Mouse (Mus musculus) forebrain, embryonic 12.5 days (tissue): ENCODE measurements at regions not wholly inside any gene's neighbourhood (a gene's known extent, or its start where the extent isn't known, plus 50 kb on each side); places are given as distances from the start of the nearest gene placed in this dataset.
"Not testable (repeated sequence)": the region's sequence is repeated elsewhere in the genome, so short reads cannot be mapped to it uniquely, and the experiment has no call there.

Source experiments
- ATAC-seq: fragments of 200-750 bp; cut with Nextera tagmentation; 2 replicates; pipeline ENCODE4 v1.8.0; 2017; ENCODE audit warnings: moderate TSS enrichment; ENCODE audit not compliant: low FRiP score
- H3K27ac ChIP-seq: fragments of 300-500 bp; sonication (generic); 2 replicates; pipeline ENCODE4 v1.5.1; 2016; ENCODE audit warnings: mild to moderate bottlenecking
- H3K27me3 ChIP-seq: fragments of 300-500 bp; sonication (generic); 2 replicates; pipeline ENCODE4 v1.6.1; 2016; ENCODE audit warnings: mild to moderate bottlenecking
- H3K36me3 ChIP-seq: fragments of 300-500 bp; sonication (generic); replicated peaks from 2 replicates; pipeline ENCODE4 v1.6.1; 2016; ENCODE audit warnings: mild to moderate bottlenecking
- H3K4me1 ChIP-seq: fragments of 300-500 bp; sonication (generic); 2 replicates; pipeline ENCODE4 v1.6.1; 2016
- H3K4me2 ChIP-seq: fragments of 300-500 bp; sonication (generic); 2 replicates; pipeline ENCODE4 v1.6.1; 2016; ENCODE audit warnings: mild to moderate bottlenecking, moderate library complexity
- H3K4me3 ChIP-seq: fragments of 300-500 bp; sonication (generic); replicated peaks from 2 replicates; pipeline ENCODE4 v1.5.1; 2016; ENCODE audit warnings: mild to moderate bottlenecking
- H3K9ac ChIP-seq: fragments of 300-500 bp; sonication (generic); 2 replicates; pipeline ENCODE4 v1.6.1; 2016; ENCODE audit warnings: mild to moderate bottlenecking
- H3K9me3 ChIP-seq: fragments of 300-500 bp; sonication (generic); 2 replicates; pipeline ENCODE4 v1.6.1; 2016
- WGBS: fragments of 180-500 bp; shearing (Covaris S2); methylation state at CpG from one replicate; pipeline ENCODE4 v1.1.7; 2016; 5-methylcytosine and 5-hydroxymethylcytosine counted together

DNA sequence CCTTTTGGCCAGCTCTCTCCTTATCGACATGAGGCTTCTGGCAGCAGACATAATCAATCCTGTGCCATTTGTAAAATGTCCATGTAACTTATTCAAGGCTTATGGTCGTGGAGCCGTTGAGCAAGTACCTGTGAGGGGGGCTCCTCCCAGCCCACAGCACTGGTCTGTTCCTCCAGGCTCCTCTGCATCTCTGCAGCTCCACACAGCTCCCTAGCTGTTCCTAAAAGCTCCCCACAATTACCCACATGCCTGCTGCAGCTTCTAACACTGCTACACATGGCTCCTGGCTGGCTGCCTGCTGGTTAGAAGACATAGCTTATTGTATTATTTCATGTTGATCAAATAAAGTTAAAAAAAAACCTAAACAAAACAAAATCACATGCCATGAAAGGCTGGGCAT is 77.9 kb downstream of the Tcp10c start:
- WGBS: 78% methylated on average over 3 of the region's 3 CpGs
- not testable (repeated sequence) for H3K9ac ChIP-seq, H3K27me3 ChIP-seq, H3K4me1 ChIP-seq, H3K4me3 ChIP-seq, H3K4me2 ChIP-seq, H3K9me3 ChIP-seq, H3K27ac ChIP-seq, H3K36me3 ChIP-seq, ATAC-seq

DNA sequence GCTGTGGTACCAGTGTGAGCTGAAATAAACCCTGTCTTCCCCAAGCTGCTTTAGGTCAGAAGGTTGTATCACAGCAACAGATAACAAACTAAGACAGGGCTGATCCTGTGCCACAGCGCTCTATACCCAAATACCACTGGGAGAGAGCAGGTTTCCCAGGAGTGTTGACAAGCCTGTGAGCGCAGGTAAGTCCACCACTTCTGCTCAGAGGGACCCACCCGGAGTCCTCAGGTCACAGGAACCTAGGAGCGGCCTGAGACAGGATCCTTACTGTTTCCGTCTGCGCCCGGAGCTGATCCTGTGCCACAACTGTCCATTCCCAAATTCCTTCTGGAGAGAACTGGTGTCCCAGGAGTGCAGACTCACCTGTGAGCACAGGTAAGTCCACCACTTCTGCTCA is 79.8 kb downstream of the Tcp10c start:
- H3K36me3 ChIP-seq, H3K9ac ChIP-seq, H3K9me3 ChIP-seq, H3K27ac ChIP-seq, H3K27me3 ChIP-seq, H3K4me1 ChIP-seq, H3K4me3 ChIP-seq, ATAC-seq, H3K4me2 ChIP-seq: not testable (repeated sequence)
- WGBS: 88% methylated on average over 7 of the region's 7 CpGs

- H3K27ac ChIP-seq, H3K4me3 ChIP-seq, H3K4me2 ChIP-seq, ATAC-seq, H3K4me1 ChIP-seq, H3K9ac ChIP-seq, H3K27me3 ChIP-seq, H3K36me3 ChIP-seq: not testable (repeated sequence)
- peaks cover 19% of the 10 kb centered on the region for H3K9me3 ChIP-seq
- WGBS: 86% methylated on average over 3 of the region's 3 CpGs
Measured at GRCm38 (mm10) chr17:13438790-13439189, 84.4 kb downstream of the Tcp10c start.

GRCm38 (mm10) chr17:13440708-13441530 is 86.5 kb downstream of the Tcp10c start:
- not testable (repeated sequence) for H3K4me3 ChIP-seq, H3K4me2 ChIP-seq, H3K27ac ChIP-seq, H3K36me3 ChIP-seq, H3K9ac ChIP-seq, ATAC-seq, H3K27me3 ChIP-seq, H3K4me1 ChIP-seq
- peaks cover 32% of the 10 kb centered on the region for H3K9me3 ChIP-seq
- 88% methylated on average over 9 of the region's 9 CpGs for WGBS

GRCm38 (mm10) chr17:13442229-13442628 is 87.9 kb downstream of the Tcp10c start:
- H3K4me2 ChIP-seq, ATAC-seq, H3K27ac ChIP-seq, H3K4me1 ChIP-seq, H3K36me3 ChIP-seq, H3K9ac ChIP-seq, H3K4me3 ChIP-seq, H3K27me3 ChIP-seq: not testable (repeated sequence)
- WGBS: 90% methylated on average over 6 of the region's 6 CpGs
- peaks cover 35% of the 10 kb centered on the region for H3K9me3 ChIP-seq

DNA sequence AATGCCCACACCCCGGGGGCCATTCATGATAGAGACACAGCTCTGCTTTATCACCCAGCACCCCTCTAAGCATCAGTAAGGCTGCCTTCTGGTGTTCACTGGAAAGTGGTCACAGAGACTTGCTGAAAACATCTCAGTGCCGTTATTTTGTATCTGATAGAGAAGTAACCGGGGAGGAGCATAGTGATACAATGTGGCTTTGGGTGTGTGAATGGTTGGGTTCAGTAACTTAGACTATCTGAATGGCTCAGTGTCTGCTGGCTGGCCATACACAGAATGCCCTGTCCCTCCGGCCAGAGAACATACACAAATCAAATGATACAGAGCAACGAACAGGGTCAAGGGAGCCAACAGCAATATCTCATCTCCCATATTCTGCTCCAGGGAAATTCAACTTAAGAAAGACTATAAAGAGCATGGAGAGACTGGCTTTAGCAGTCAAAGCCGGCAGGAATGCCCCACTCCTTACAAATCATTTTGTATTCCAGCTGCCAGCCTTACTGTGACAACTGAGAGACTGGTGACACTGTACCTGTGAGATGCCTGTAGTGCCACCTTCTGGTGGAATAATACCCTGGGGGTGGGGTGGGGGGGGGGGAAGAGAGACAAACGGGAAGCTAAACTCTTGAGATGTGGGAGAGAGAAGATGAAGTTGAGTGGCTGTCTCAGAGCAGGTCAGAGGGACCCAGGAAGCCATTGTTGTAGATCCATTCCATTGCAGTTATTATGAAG is 102.7 kb downstream of the Tcp10c start:
- not testable (repeated sequence) for H3K4me3 ChIP-seq, H3K4me2 ChIP-seq, ATAC-seq, H3K4me1 ChIP-seq, H3K36me3 ChIP-seq, H3K27me3 ChIP-seq, H3K27ac ChIP-seq, H3K9ac ChIP-seq
- peaks cover 18% of the 10 kb centered on the region for H3K9me3 ChIP-seq
- 82% methylated on average over 7 of the region's 7 CpGs for WGBS

- H3K27ac ChIP-seq, H3K36me3 ChIP-seq, H3K9me3 ChIP-seq, H3K4me1 ChIP-seq, H3K27me3 ChIP-seq, H3K4me3 ChIP-seq, H3K4me2 ChIP-seq, ATAC-seq, H3K9ac ChIP-seq: not testable (repeated sequence)
- 89% methylated on average over 2 of the region's 2 CpGs for WGBS
Measured at GRCm38 (mm10) chr17:13457942-13458341, 103.6 kb downstream of the Tcp10c start.

GRCm38 (mm10) chr17:13458814-13459213 is 104.4 kb downstream of the Tcp10c start:
- WGBS: 50% methylated on average over 1 of the region's 2 CpGs
- not testable (repeated sequence) for ATAC-seq, H3K27me3 ChIP-seq

DNA sequence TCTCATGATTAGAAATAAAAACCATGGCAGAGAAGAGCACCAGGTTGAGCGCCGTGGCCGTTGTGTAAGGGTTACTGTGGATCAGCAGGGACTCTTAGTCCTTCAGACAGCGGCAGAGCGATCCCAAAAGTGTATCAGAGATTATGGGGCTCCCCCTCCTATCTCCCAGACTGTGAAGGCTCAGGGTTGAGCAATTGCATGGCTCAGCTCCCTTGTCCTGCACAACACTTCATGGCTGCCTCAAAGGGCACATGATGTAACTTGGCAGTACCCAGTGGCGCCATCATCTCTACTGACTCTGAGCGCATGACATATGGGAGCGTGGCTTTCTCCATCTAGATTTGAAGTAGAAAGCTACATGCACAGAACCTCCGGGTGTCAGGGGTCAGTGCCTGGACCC is 108.3 kb downstream of the Tcp10c start:
- not testable (repeated sequence) for H3K9me3 ChIP-seq, H3K27me3 ChIP-seq, H3K9ac ChIP-seq, H3K4me2 ChIP-seq, H3K4me1 ChIP-seq, H3K4me3 ChIP-seq, H3K36me3 ChIP-seq, ATAC-seq, H3K27ac ChIP-seq
- 81% methylated on average over 2 of the region's 9 CpGs for WGBS

More at GRCm38 (mm10) chr17:13458814-13459213, 104.4 kb downstream of the Tcp10c start:
- not testable (repeated sequence) for H3K4me1 ChIP-seq, H3K4me3 ChIP-seq, H3K9me3 ChIP-seq, H3K36me3 ChIP-seq, H3K27ac ChIP-seq, H3K9ac ChIP-seq, H3K4me2 ChIP-seq

DNA sequence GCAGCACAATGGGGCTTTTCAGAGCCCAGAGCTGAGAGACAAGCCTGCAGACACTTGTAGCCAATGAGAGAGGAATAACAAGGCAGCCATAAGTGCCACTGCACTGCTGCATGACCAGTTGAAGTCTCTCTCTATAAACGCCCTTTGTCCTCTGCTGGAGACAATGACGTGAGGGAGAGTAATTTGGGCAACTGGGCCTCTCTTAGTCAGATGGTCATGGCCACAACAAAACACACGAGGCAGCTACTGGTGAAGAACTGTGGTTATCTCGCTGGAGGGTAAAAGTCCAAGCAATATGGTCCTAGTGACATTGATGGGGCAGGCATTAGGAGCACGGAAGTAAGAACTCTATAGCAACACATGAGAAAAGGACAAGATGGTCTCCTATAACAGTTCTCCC is 111.5 kb downstream of the Tcp10c start:
- 34% methylated on average over 4 of the region's 5 CpGs for WGBS
- H3K36me3 ChIP-seq, H3K9me3 ChIP-seq, H3K4me2 ChIP-seq, H3K4me3 ChIP-seq, H3K9ac ChIP-seq, H3K27ac ChIP-seq, ATAC-seq, H3K27me3 ChIP-seq, H3K4me1 ChIP-seq: not testable (repeated sequence)

GRCm38 (mm10) chr17:13469867-13470380 is 115.6 kb downstream of the Tcp10c start:
- not testable (repeated sequence) for H3K27ac ChIP-seq, H3K9ac ChIP-seq, H3K4me1 ChIP-seq, ATAC-seq, H3K9me3 ChIP-seq, H3K4me3 ChIP-seq, H3K27me3 ChIP-seq, H3K36me3 ChIP-seq, H3K4me2 ChIP-seq
- 89% methylated on average over 8 of the region's 8 CpGs for WGBS

DNA sequence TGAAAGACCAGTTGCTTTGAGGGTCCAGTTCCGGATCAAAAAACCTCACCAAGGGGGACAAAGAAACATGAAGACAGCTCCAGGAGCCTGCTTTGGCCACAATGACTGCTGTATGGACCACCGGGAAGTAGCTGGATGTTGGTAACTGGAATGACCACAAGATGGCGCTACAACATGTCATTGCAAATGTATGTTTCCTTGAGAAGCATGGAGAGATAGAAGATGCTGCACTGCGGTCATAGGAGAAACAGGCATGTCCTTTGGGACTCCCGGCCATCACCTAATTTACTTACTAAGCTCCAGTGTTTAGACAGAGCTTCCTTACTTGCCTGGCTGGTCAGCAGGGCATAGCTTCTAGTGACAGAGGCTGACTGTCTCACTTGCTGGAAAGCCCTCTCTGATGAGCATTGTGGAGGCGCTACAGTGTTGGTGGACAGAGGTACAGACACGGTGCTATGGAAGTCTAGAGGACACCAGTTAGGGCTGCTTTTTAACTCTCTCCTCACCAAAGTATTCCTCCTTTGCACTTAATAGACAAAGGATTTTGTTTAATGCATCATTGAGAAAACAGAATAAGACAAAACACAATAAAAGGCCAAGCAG is 118.2 kb downstream of the Tcp10c start:
- H3K9ac ChIP-seq: no peak overlapping the region
- no peak overlapping the region for H3K4me3 ChIP-seq
- WGBS: 16% methylated on average over 7 of the region's 7 CpGs
- no peaks in the 10 kb centered on the region for H3K27me3 ChIP-seq
- peaks cover 4% of the 10 kb centered on the region; the same call in 1 of the 2 replicates for H3K4me1 ChIP-seq
- no peak overlapping the region for H3K27ac ChIP-seq
- no peak overlapping the region for H3K4me2 ChIP-seq
- H3K9me3 ChIP-seq: no peaks in the 10 kb centered on the region
- peak; percentile 69 for ATAC-seq
- H3K36me3 ChIP-seq: no peaks in the 10 kb centered on the region
